Mouse (Mus musculus) midbrain, embryonic 14.5 days (tissue): ENCODE measurements at regions not wholly inside any gene's neighbourhood (a gene's known extent, or its start where the extent isn't known, plus 50 kb on each side); places are given as distances from the start of the nearest gene placed in this dataset.
A peak's percentile ranks its signal among the peaks of the same experiment; 100 is the strongest.

Experiments used
- ATAC-seq: fragments of 200-750 bp; cut with Nextera tagmentation; 2 replicates; pipeline ENCODE4 v1.8.0; 2017; ENCODE audit warnings: moderate number of reproducible peaks, moderate library complexity; ENCODE audit not compliant: low FRiP score, low TSS enrichment
- DNase-seq: peaks from one replicate; pipeline ENCODE4 v3.0.0-alpha.2; 2015
- H3K27ac ChIP-seq: fragments of 300-500 bp; sonication (generic); replicated peaks from 2 replicates; pipeline ENCODE4 v1.5.1; 2014; ENCODE audit warnings: mild to moderate bottlenecking, low read depth, low read length, moderate library complexity
- H3K27me3 ChIP-seq: fragments of 300-500 bp; sonication (generic); 2 replicates; pipeline ENCODE4 v1.6.1; 2014; ENCODE audit warnings: low read length, control low read depth, mixed read lengths; ENCODE audit not compliant: control insufficient read depth, insufficient read depth
- H3K36me3 ChIP-seq: fragments of 300-500 bp; sonication (generic); 2 replicates; pipeline ENCODE4 v1.6.1; 2014; ENCODE audit warnings: low read length, control low read depth; ENCODE audit not compliant: control insufficient read depth, insufficient read depth
- H3K4me1 ChIP-seq: fragments of 300-500 bp; sonication (generic); 2 replicates; pipeline ENCODE4 v1.6.1; 2014; ENCODE audit warnings: mild to moderate bottlenecking, antibody characterized with exemption, low read length, control low read depth; ENCODE audit not compliant: control insufficient read depth, insufficient read depth
- H3K4me2 ChIP-seq: fragments of 300-500 bp; sonication (generic); 2 replicates; pipeline ENCODE4 v1.6.1; 2014; ENCODE audit warnings: mild to moderate bottlenecking, low read length, moderate library complexity
- H3K4me3 ChIP-seq: fragments of 300-500 bp; sonication (generic); replicated peaks from 2 replicates; pipeline ENCODE4 v1.5.1; 2014; ENCODE audit warnings: low read depth, low read length
- H3K9ac ChIP-seq: fragments of 300-500 bp; sonication (generic); replicated peaks from 2 replicates; pipeline ENCODE4 v1.6.1; 2014; ENCODE audit warnings: mild to moderate bottlenecking, low read length, moderate library complexity
- H3K9me3 ChIP-seq: fragments of 300-500 bp; sonication (generic); 2 replicates; pipeline ENCODE4 v1.6.1; 2016; ENCODE audit warnings: low read length, control low read depth, mixed read lengths; ENCODE audit not compliant: control insufficient read depth
- whole genome bisulfite sequencing: fragments of 180-500 bp; shearing (Covaris S2); extraction: QIAGEN DNeasy Blood & Tissue Kit; methylation state at CpG from one replicate; pipeline ENCODE4 v1.1.7; 2014; 5-methylcytosine and 5-hydroxymethylcytosine counted together

DNA sequence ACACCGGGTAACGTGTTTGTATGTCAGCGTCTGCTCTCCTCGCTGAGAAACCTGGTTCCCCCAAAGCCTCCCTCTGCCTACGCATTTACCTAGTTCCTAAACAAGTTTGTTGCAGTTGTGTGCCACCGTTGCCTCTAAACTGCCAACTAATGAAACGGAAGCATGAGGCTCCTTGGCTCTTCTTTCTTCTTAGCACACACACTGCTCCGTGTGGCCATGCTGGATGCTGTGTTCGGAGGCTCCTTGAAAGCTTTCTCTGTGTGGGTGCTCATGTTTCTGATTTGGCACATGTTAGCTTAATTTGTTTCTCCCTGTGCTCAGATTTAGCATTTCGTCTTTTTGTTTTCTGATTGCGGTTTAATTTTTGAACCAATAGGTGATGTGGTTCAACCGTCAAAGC lies 162.2 kb upstream of the Nxpe4 start:
- ATAC-seq (no peak), DNase-seq (no peak)
- Histone ChIP-seq H3K4me3 (no peak overlapping the region), H3K9ac (no peak overlapping the region), H3K4me1 (no peaks in the 10 kb centered on the region), H3K27me3 (no peaks in the 10 kb centered on the region), H3K4me2 (no peak overlapping the region), H3K9me3 (no peaks in the 10 kb centered on the region), H3K36me3 (no peaks in the 10 kb centered on the region), H3K27ac (no peak overlapping the region)
- 91% methylated on average over 12 of the region's 12 CpGs for WGBS

DNA sequence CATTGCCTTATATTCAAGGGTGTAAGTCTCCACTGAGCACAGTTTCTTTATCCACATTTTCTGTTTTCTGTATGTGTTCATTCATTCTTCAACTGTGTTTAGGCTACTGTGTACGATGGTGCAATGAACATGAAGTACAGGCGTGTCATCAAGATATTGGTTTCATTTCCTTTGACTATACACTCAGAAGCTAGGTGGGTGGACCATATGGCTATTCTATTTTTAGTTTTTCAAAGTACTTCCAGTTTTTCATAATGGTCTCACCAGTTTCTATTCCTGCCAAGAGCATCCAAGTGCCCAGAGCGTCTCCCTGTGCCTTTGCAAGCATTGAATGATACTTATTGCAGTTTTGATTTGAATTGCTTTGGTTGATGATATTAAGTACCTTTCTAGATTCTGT lies 132.8 kb upstream of the Nxpe4 start:
- no peak for DNase-seq
- no peaks in the 10 kb centered on the region for H3K27me3 ChIP-seq
- H3K9me3 ChIP-seq, result no peaks in the 10 kb centered on the region
- H3K4me1 ChIP-seq, result no peaks in the 10 kb centered on the region
- H3K4me2 ChIP-seq, result no peak overlapping the region
- no peak overlapping the region for H3K27ac ChIP-seq
- 94% methylated on average over 3 of the region's 3 CpGs for WGBS
- H3K36me3 ChIP-seq, result no peaks in the 10 kb centered on the region
- no peak overlapping the region for H3K4me3 ChIP-seq
- no peak overlapping the region for H3K9ac ChIP-seq
- ATAC-seq, result no peak

DNA sequence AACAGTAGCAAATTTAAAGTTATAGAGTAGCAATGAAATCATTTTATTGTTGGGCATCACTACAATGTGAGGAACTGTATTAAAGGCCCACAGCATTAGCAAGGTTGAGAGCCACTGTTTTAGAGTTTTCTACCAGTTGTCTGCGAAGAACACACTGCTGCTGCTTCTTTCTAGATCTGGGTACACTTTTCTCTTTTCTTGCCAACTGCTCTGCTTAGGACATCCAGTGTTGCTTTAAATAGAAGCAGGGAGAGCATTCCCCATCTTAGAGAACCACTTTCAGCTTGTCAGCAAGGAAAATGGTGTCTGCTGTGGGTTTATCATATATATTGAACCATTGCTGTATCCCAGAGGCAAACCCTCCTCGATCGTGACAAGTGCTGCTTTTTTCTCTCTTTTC lies 131.0 kb upstream of the Nxpe4 start:
- DNase-seq (no peak), ATAC-seq (no peak)
- Histone ChIP-seq H3K27ac (no peak overlapping the region), H3K4me3 (no peak overlapping the region), H3K36me3 (no peaks in the 10 kb centered on the region), H3K9me3 (no peaks in the 10 kb centered on the region), H3K27me3 (no peaks in the 10 kb centered on the region), H3K4me1 (no peaks in the 10 kb centered on the region), H3K4me2 (no peak overlapping the region), H3K9ac (no peak overlapping the region)
- 88% methylated on average over 3 of the region's 3 CpGs for WGBS

DNA sequence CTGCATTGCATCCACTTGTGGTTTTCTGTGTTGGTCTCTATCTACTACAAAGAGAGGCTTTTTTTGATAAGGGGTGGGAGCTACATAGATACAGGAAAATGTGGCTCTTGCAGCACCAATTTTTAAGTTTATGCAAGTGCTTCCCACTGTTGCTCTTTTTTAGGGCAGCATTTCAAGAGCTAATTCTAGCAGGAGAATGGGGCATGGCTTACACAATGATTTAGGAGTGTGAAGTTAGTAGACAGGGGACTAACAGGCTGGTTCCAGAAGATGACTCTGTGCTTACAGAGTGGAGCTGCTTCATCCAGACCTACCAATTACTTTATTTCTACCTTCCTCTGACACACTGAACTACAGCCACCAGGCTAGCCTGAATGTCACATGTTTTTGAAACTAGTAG lies 125.9 kb upstream of the Nxpe4 start:
- H3K4me2 ChIP-seq, result no peak overlapping the region
- no peak overlapping the region for H3K27ac ChIP-seq
- no peaks in the 10 kb centered on the region for H3K4me1 ChIP-seq
- no peak overlapping the region for H3K9ac ChIP-seq
- H3K27me3 ChIP-seq, result no peaks in the 10 kb centered on the region
- H3K4me3 ChIP-seq, result no peak overlapping the region
- no peaks in the 10 kb centered on the region for H3K36me3 ChIP-seq
- H3K9me3 ChIP-seq, result no peaks in the 10 kb centered on the region
- DNase-seq, result no peak
- ATAC-seq, result no peak

DNA sequence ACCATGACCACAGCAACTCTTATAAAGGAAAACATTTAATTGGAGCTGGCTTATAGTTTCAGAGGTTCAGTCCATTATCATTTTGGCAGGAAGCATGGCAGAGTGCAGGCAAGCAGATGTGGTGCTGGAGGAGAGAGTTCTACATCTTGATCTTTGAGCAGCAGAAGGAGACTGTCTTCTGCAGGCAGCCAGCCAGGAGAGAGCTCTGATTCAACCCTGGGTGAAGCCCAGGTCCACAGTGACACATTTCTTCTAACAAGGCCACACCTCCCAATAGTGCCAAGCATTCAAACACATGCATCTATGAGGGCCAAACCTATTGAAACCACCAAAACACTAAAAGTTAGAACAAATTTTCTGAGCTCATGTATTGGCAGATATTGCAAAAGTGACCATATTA lies 117.0 kb upstream of the Nxpe4 start:
- no peaks in the 10 kb centered on the region for H3K4me1 ChIP-seq
- H3K27me3 ChIP-seq, result no peaks in the 10 kb centered on the region
- DNase-seq (no peak), ATAC-seq (no peak)
- H3K9me3 ChIP-seq, result no peaks in the 10 kb centered on the region
- H3K36me3 ChIP-seq, result no peaks in the 10 kb centered on the region
- H3K4me3 ChIP-seq, result no peak overlapping the region
- no peak overlapping the region for H3K27ac ChIP-seq
- no peak overlapping the region for H3K4me2 ChIP-seq
- H3K9ac ChIP-seq, result no peak overlapping the region

DNA sequence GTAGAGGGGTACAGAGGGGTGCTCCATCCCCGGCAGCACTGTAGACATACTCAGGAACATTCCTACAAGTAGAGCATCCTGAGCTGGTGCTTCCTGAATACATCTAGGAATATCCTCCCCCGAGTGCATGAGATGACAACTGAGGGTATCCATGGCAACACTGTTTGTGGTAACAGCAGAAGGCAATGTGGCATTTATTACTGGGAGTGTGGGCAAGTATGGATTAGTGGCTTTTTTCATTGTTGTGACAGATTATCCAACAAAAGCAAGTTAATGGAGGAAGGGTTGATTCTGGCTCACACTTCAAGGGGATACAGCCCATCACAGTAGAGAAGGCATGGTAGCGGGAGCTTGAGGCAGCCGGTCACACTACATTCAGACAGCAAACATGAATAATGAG lies 114.0 kb upstream of the Nxpe4 start:
- H3K4me3 ChIP-seq, result no peak overlapping the region
- 48% methylated on average over 4 of the region's 4 CpGs for WGBS
- H3K9me3 ChIP-seq, result no peaks in the 10 kb centered on the region
- DNase-seq (no peak), ATAC-seq (no peak)
- H3K36me3 ChIP-seq, result no peaks in the 10 kb centered on the region
- no peaks in the 10 kb centered on the region for H3K27me3 ChIP-seq
- no peak overlapping the region for H3K27ac ChIP-seq
- no peak overlapping the region for H3K9ac ChIP-seq
- H3K4me2 ChIP-seq, result no peak overlapping the region
- H3K4me1 ChIP-seq, result no peaks in the 10 kb centered on the region

DNA sequence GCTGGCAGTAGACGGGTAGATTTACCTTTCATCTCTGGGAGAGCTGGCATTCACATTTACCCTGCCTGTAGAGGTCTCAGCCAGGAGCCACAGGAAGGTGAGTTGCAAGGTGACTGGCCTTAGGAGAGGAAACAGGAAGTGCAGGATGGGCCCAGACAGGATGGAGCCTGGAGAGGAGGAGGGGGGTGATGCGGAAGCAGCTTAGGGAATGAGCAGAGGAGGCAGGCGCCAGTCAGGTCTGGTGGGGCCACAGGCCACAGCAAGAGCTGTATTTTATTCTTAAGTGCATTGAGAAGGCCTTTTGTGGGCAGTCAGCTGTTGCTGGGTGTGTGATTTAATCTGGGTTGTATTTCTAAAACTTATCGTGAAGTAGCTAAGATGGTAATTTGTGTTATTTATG lies 108.2 kb upstream of the Nxpe4 start:
- no peak for DNase-seq
- 72% methylated on average over 4 of the region's 4 CpGs for WGBS

DNA sequence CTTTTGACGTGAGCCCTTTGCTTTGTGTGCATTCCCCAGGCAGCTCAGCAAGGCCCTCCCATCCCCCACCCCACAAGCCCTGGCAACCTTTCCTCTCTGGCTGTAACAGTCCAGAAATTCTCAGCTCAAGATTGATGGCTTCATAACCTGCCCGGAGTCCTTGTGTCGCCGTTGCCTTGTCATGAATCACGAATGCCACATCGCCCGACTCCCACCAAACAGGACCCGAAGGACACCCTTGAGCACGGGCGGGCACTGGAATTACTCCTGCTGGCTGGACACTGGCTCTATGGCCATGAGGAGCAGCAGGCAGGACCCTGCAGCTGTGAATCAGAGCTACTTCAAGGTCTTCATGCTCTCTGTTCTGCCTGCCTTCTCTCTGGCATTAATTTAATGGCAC lies 106.6 kb upstream of the Nxpe4 start:
- peak; percentile 23 for DNase-seq

More for the DNA sequence above, 108.2 kb upstream of the Nxpe4 start:
- no peak overlapping the region for H3K4me2 ChIP-seq
- no peak overlapping the region for H3K27ac ChIP-seq
- ATAC-seq, result no peak
- no peaks in the 10 kb centered on the region for H3K4me1 ChIP-seq
- no peak overlapping the region for H3K9ac ChIP-seq
- no peaks in the 10 kb centered on the region for H3K36me3 ChIP-seq
- H3K4me3 ChIP-seq, result no peak overlapping the region
- no peaks in the 10 kb centered on the region for H3K27me3 ChIP-seq
- H3K9me3 ChIP-seq, result no peaks in the 10 kb centered on the region

DNA sequence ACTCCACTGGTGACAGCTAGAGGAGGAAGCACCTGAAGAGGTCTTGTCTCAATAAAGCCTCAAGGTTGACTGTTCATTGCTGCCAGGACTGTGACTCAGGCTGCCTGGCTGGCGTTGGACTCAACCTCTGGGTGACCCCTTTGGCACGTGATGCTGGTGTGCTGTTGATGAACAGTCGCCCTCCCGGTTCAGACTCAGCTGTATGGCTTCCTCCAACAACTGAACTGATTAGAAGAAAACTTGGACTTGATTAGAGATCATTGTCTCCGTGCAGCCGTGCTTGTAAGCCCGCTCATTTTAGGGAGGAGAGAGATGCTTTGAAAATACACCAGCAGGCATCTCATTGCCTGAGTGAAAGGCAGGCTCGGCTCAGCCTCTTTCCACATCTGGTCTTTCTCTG lies 103.2 kb upstream of the Nxpe4 start:
- H3K9ac ChIP-seq, result no peak overlapping the region
- H3K4me2 ChIP-seq, result no peak overlapping the region
- no peak for DNase-seq
- no peaks in the 10 kb centered on the region for H3K9me3 ChIP-seq
- 68% methylated on average over 8 of the region's 8 CpGs for WGBS
- ATAC-seq, result no peak
- no peak overlapping the region for H3K27ac ChIP-seq
- no peak overlapping the region for H3K4me3 ChIP-seq
- no peaks in the 10 kb centered on the region for H3K27me3 ChIP-seq
- H3K4me1 ChIP-seq, result no peaks in the 10 kb centered on the region
- H3K36me3 ChIP-seq, result no peaks in the 10 kb centered on the region

More for the DNA sequence above, 106.6 kb upstream of the Nxpe4 start:
- Histone ChIP-seq H3K4me2 (no peak overlapping the region), H3K27ac (no peak overlapping the region), H3K9ac (no peak overlapping the region), H3K9me3 (no peaks in the 10 kb centered on the region), H3K4me1 (no peaks in the 10 kb centered on the region), H3K27me3 (no peaks in the 10 kb centered on the region), H3K4me3 (no peak overlapping the region), H3K36me3 (no peaks in the 10 kb centered on the region)
- ATAC-seq, result no peak
- 65% methylated on average over 10 of the region's 10 CpGs for WGBS
